Mouse (Mus musculus): ENCODE data around the gene Actl6b. TPM values are rescaled to one million over a fixed set of nuclear protein-coding genes. Genes with fewer than 3 reads are reported as not detected.
A peak's percentile ranks its signal among the peaks of the same experiment; 100 is the strongest.

Actl6b gene
- polyA plus RNA-seq, 1 experiment from 2014 or later: not detected

- H3K36me3 ChIP-seq: peaks cover 41% of the 10 kb centered on the region
- H3K4me3 ChIP-seq: peak overlapping the region; percentile 77
- H3K27ac ChIP-seq: peak overlapping the region; percentile 97
- no peaks in the 10 kb centered on the region for H3K27me3 ChIP-seq (ENCODE audit: low read depth, poor library complexity, severe bottlenecking)
- peaks cover 43% of the 10 kb centered on the region for H3K4me1 ChIP-seq
- peak; percentile 82 for DNase-seq (ENCODE audit: low spot score)
- under 1% methylated on average over 51 of the region's 51 CpGs for WGBS
- H3K9me3 ChIP-seq (replicated peaks): no peaks in the 10 kb centered on the region
Observed at GRCm38 (mm10) chr5:137531414-137532130, 21.7 kb upstream of the Actl6b start.

GRCm38 (mm10) chr5:137532131-137532807, 21.0 kb upstream of the Actl6b start:
- H3K9me3 ChIP-seq (replicated peaks): no peaks in the 10 kb centered on the region
- WGBS: 1% methylated on average over 19 of the region's 19 CpGs
- no peaks in the 10 kb centered on the region for H3K27me3 ChIP-seq (ENCODE audit: low read depth, poor library complexity, severe bottlenecking)
- H3K4me1 ChIP-seq: peaks cover 41% of the 10 kb centered on the region
- peak overlapping the region; percentile 97 for H3K27ac ChIP-seq
- H3K4me3 ChIP-seq: peak overlapping the region; percentile 77
- peaks cover 34% of the 10 kb centered on the region for H3K36me3 ChIP-seq
- peak; percentile 60 for DNase-seq (ENCODE audit: low spot score)

DNA sequence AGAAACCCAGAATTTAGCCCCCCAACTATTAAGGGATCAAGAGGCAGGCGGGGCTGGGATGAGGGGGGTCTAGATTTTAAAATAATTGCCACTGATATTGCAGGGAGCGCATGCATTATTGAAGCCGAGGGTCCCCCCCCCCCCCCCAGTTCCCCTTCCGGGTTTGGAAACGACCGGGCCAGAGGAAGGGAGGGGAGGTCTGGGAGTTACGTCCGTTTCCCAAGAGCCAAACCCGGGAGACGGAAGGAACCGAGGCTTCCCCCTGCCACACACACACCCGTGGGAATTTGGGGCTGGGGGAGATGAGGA, 20.6 kb upstream of the Actl6b start:
- DNase-seq (ENCODE audit: low spot score): no peak
- H3K4me3 ChIP-seq: peak overlapping the region; percentile 77
- peaks cover 29% of the 10 kb centered on the region for H3K36me3 ChIP-seq
- peak overlapping the region; percentile 97 for H3K27ac ChIP-seq
- H3K4me1 ChIP-seq: peaks cover 41% of the 10 kb centered on the region
- under 1% methylated on average over 12 of the region's 12 CpGs for WGBS
- H3K27me3 ChIP-seq (ENCODE audit: low read depth, poor library complexity, severe bottlenecking): no peaks in the 10 kb centered on the region
- no peaks in the 10 kb centered on the region for H3K9me3 ChIP-seq (replicated peaks)

- DNase-seq (ENCODE audit: low spot score): peak; percentile 99
- H3K4me3 ChIP-seq: peak within 1 kb of the TSS; percentile 77
- H3K36me3 ChIP-seq: peaks cover 24% of the 10 kb centered on the region
- H3K4me1 ChIP-seq: peaks cover 41% of the 10 kb centered on the region
- H3K27ac ChIP-seq: peak within 1 kb of the TSS; percentile 97
- H3K9me3 ChIP-seq (replicated peaks): no peaks in the 10 kb centered on the region
- under 1% methylated on average over 40 of the region's 40 CpGs for WGBS
- H3K27me3 ChIP-seq (ENCODE audit: low read depth, poor library complexity, severe bottlenecking): no peaks in the 10 kb centered on the region
Observed at GRCm38 (mm10) chr5:137533117-137533827, 20.0 kb upstream of the Actl6b start, which contains the start of the genes Epo and Gnb2. TSS of gene Epo (minus strand) at chr5:137533242. TSS of gene Gnb2 (minus strand) at chr5:137533510.

- H3K9me3 ChIP-seq (replicated peaks): no peaks in the 10 kb centered on the region
- no peak for DNase-seq (ENCODE audit: low spot score)
- H3K27ac ChIP-seq: no peak overlapping the region
- H3K4me3 ChIP-seq: no peak overlapping the region
- H3K4me1 ChIP-seq: peaks cover 31% of the 10 kb centered on the region
- no peaks in the 10 kb centered on the region for H3K27me3 ChIP-seq (ENCODE audit: low read depth, poor library complexity, severe bottlenecking)
- 95% methylated on average over 3 of the region's 3 CpGs for WGBS
- peaks cover 9% of the 10 kb centered on the region for H3K36me3 ChIP-seq
Observed at GRCm38 (mm10) chr5:137534762-137535161, 18.6 kb upstream of the Actl6b start.

- WGBS: 86% methylated on average over 9 of the region's 9 CpGs
- Histone ChIP-seq H3K27ac (no peak overlapping the region), H3K4me3 (no peak overlapping the region), H3K9me3 (replicated peaks) (no peaks in the 10 kb centered on the region), H3K36me3 (0 out of 2 replicates have a peak, but pooled peaks cover 3% of the 10 kb centered on the region), H3K4me1 (peaks cover 26% of the 10 kb centered on the region), H3K27me3 (ENCODE audit: low read depth, poor library complexity, severe bottlenecking) (no peaks in the 10 kb centered on the region)
- no peak for DNase-seq (ENCODE audit: low spot score)
Observed at GRCm38 (mm10) chr5:137535318-137535717, 18.0 kb upstream of the Actl6b start.

GRCm38 (mm10) chr5:137537461-137537860, 15.9 kb upstream of the Actl6b start:
- no peaks in the 10 kb centered on the region for H3K27me3 ChIP-seq (ENCODE audit: low read depth, poor library complexity, severe bottlenecking)
- 67% methylated on average over 4 of the region's 4 CpGs for WGBS
- H3K4me3 ChIP-seq: no peak overlapping the region
- DNase-seq (ENCODE audit: low spot score): no peak
- no peaks in the 10 kb centered on the region for H3K9me3 ChIP-seq (replicated peaks)
- H3K27ac ChIP-seq: no peak overlapping the region
- H3K36me3 ChIP-seq: no peaks in the 10 kb centered on the region
- peaks cover 5% of the 10 kb centered on the region for H3K4me1 ChIP-seq

- WGBS: 83% methylated on average over 7 of the region's 7 CpGs
- H3K4me3 ChIP-seq: no peak overlapping the region
- no peak overlapping the region for H3K27ac ChIP-seq
- H3K36me3 ChIP-seq: no peaks in the 10 kb centered on the region
- no peaks in the 10 kb centered on the region for H3K9me3 ChIP-seq (replicated peaks)
- no peaks in the 10 kb centered on the region for H3K4me1 ChIP-seq
- H3K27me3 ChIP-seq (ENCODE audit: low read depth, poor library complexity, severe bottlenecking): no peaks in the 10 kb centered on the region
- DNase-seq (ENCODE audit: low spot score): no peak
Observed at GRCm38 (mm10) chr5:137539291-137539801, 14.0 kb upstream of the Actl6b start.

GRCm38 (mm10) chr5:137540991-137541390, 12.3 kb upstream of the Actl6b start:
- Histone ChIP-seq H3K4me3 (no peak overlapping the region), H3K4me1 (no peaks in the 10 kb centered on the region), H3K27me3 (ENCODE audit: low read depth, poor library complexity, severe bottlenecking) (no peaks in the 10 kb centered on the region), H3K27ac (no peak overlapping the region), H3K9me3 (replicated peaks) (no peaks in the 10 kb centered on the region), H3K36me3 (no peaks in the 10 kb centered on the region)
- 74% methylated on average over 6 of the region's 6 CpGs for WGBS
- DNase-seq (ENCODE audit: low spot score): no peak

- Histone ChIP-seq H3K27ac (no peak overlapping the region), H3K4me3 (no peak overlapping the region), H3K9me3 (replicated peaks) (no peaks in the 10 kb centered on the region), H3K4me1 (no peaks in the 10 kb centered on the region), H3K27me3 (ENCODE audit: low read depth, poor library complexity, severe bottlenecking) (no peaks in the 10 kb centered on the region), H3K36me3 (no peaks in the 10 kb centered on the region)
- 88% methylated on average over 5 of the region's 5 CpGs for WGBS
- DNase-seq (ENCODE audit: low spot score): no peak
Observed at GRCm38 (mm10) chr5:137541768-137542540, 11.4 kb upstream of the Actl6b start.

- Histone ChIP-seq H3K9me3 (replicated peaks) (no peaks in the 10 kb centered on the region), H3K36me3 (no peaks in the 10 kb centered on the region), H3K27ac (no peak overlapping the region), H3K4me1 (no peaks in the 10 kb centered on the region), H3K4me3 (no peak overlapping the region), H3K27me3 (ENCODE audit: low read depth, poor library complexity, severe bottlenecking) (no peaks in the 10 kb centered on the region)
- DNase-seq (ENCODE audit: low spot score): no peak
- WGBS: 69% methylated on average over 6 of the region's 6 CpGs
Observed at GRCm38 (mm10) chr5:137544926-137545325, 8.4 kb upstream of the Actl6b start.

DNA sequence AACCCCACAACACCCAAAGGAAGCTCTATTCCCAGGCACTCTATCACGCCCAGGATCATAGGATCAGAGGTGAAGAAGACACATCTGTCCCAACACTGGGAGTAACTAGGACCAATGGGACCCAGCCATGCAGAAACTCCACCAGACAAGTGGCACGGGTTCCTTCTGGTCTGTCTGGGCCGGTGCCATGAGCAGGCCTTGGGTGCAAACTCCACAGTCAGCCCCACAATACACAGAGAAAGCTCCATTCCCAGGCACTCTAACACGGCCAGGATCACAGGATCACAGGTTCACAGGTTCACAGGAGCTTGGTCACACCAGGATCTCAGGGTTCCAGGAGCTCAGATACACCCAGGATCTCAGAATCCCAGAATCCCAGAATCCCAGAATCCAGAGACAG, 7.7 kb upstream of the Actl6b start:
- H3K4me3 ChIP-seq: no peak overlapping the region
- no peak for DNase-seq (ENCODE audit: low spot score)
- H3K4me1 ChIP-seq: no peaks in the 10 kb centered on the region
- H3K36me3 ChIP-seq: no peaks in the 10 kb centered on the region
- 82% methylated on average over 4 of the region's 4 CpGs for WGBS
- no peaks in the 10 kb centered on the region for H3K27me3 ChIP-seq (ENCODE audit: low read depth, poor library complexity, severe bottlenecking)
- no peaks in the 10 kb centered on the region for H3K9me3 ChIP-seq (replicated peaks)
- H3K27ac ChIP-seq: no peak overlapping the region
